Mouse (Mus musculus) liver, embryonic 15.5 days (tissue): Measurements from ENCODE around the gene Ppat. TPM values are rescaled to one million over a fixed set of nuclear protein-coding genes. Genes with fewer than 3 reads are reported as not detected.
"Not testable (repeated sequence)": the region's sequence is repeated elsewhere in the genome, so short reads cannot be mapped to it uniquely, and the experiment has no call there.

Experiments
- ATAC-seq: fragments of 200-750 bp; cut with Nextera tagmentation; 2 replicates; pipeline ENCODE4 v1.8.0; 2017; ENCODE audit warnings: moderate number of reproducible peaks, mild to moderate bottlenecking, moderate library complexity; ENCODE audit not compliant: insufficient read depth
- H3K27ac ChIP-seq: fragments of 300-500 bp; sonication (generic); replicated peaks from 2 replicates; pipeline ENCODE4 v1.5.1; 2015; ENCODE audit warnings: mild to moderate bottlenecking, inconsistent platforms
- H3K27me3 ChIP-seq: fragments of 300-500 bp; sonication (generic); 2 replicates; pipeline ENCODE4 v1.6.1; 2015; ENCODE audit warnings: mild to moderate bottlenecking, inconsistent platforms
- H3K36me3 ChIP-seq: fragments of 300-500 bp; sonication (generic); replicated peaks from 2 replicates; pipeline ENCODE4 v1.6.1; 2015; ENCODE audit warnings: moderate library complexity, mild to moderate bottlenecking, inconsistent platforms
- H3K4me1 ChIP-seq: fragments of 300-500 bp; sonication (generic); replicated peaks from 2 replicates; pipeline ENCODE4 v1.6.1; 2015; ENCODE audit warnings: inconsistent platforms
- H3K4me2 ChIP-seq: fragments of 300-500 bp; sonication (generic); 2 replicates; pipeline ENCODE4 v1.6.1; 2015; ENCODE audit warnings: moderate library complexity, mild to moderate bottlenecking, inconsistent platforms
- H3K4me3 ChIP-seq: fragments of 300-500 bp; sonication (generic); replicated peaks from 2 replicates; pipeline ENCODE4 v1.5.1; 2015; ENCODE audit warnings: mild to moderate bottlenecking, inconsistent platforms
- H3K9ac ChIP-seq: fragments of 300-500 bp; sonication (generic); 2 replicates; pipeline ENCODE4 v1.6.1; 2015; ENCODE audit warnings: moderate library complexity, mild to moderate bottlenecking, inconsistent platforms
- H3K9me3 ChIP-seq: fragments of 300-500 bp; sonication (generic); replicated peaks from 2 replicates; pipeline ENCODE4 v1.6.1; 2016; ENCODE audit warnings: inconsistent platforms
- WGBS: fragments of 180-500 bp; shearing (Covaris S2); methylation state at CpG from one replicate; pipeline ENCODE4 v1.1.7; 2015; ENCODE audit warnings: mixed read lengths; ENCODE audit not compliant: insufficient replicate concordance; 5-methylcytosine and 5-hydroxymethylcytosine counted together
- polyA plus RNA-seq: library from polyadenylated mRNA; unstranded; fragments of >200 nt; fragmentation: Nextera tagmentation; extraction: Ambion mirVana; gene quantifications from 2 replicates; pipeline ENCODE4 v1.2.1, GENCODE M21; 2015

Gene Ppat
- polyA plus RNA-seq, 1 experiment from 2014 or later, result 23.1 TPM

DNA sequence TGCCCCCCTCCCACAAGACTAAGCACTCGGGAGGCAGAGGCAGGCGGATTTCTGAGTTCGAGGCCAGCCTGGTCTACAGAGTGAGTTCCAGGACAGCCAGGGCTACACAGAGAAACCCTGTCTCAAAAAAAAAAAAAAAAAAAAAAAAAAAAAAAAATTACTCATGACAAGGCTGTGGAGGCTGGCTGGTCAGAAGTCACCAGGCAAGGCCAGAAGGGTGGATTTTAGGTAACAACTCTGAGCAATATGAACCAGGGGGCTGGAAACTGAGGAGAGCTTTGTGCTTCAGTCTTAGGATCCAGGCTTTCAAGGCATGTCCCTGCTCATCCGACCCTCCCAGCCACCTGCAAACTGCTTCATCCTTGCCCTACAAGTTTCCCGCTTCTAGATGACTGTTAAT, 38.9 kb downstream of the Ppat start:
- H3K4me2 ChIP-seq, H3K4me3 ChIP-seq, H3K4me1 ChIP-seq, H3K9me3 ChIP-seq, ATAC-seq, H3K9ac ChIP-seq, H3K27ac ChIP-seq, H3K27me3 ChIP-seq: not testable (repeated sequence)
- peaks cover 22% of the 10 kb centered on the region for H3K36me3 ChIP-seq
- WGBS, result 76% methylated on average over 5 of the region's 5 CpGs

DNA sequence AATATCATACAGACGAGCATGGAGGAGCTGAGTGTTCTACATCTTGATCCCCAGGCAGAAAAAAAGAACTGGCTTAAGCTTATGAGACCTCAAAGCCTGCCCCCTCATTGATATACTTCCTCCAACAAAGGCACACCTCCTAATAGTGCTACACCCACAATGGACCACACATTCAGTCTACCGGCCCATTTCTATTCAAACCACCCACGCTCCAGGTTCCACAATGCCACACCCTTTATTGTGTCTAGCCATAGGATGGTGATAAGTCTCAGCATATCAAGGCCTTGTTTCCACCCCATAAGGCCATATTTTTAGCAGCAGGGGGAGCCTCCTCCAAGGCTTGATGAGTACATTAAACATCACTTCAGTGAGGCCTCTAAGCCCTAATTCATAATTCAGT, 40.6 kb downstream of the Ppat start:
- no peaks in the 10 kb centered on the region for H3K27me3 ChIP-seq
- H3K4me3 ChIP-seq, result no peak overlapping the region
- no peak overlapping the region for H3K9ac ChIP-seq
- WGBS, result 50% methylated on average over 3 of the region's 3 CpGs
- H3K36me3 ChIP-seq, result peaks cover 11% of the 10 kb centered on the region
- peaks cover 12% of the 10 kb centered on the region for H3K4me1 ChIP-seq
- H3K4me2 ChIP-seq, result no peak overlapping the region
- peak; percentile 18; the same call in 1 of the 2 replicates for ATAC-seq
- no peak overlapping the region for H3K27ac ChIP-seq
- H3K9me3 ChIP-seq, result no peaks in the 10 kb centered on the region

DNA sequence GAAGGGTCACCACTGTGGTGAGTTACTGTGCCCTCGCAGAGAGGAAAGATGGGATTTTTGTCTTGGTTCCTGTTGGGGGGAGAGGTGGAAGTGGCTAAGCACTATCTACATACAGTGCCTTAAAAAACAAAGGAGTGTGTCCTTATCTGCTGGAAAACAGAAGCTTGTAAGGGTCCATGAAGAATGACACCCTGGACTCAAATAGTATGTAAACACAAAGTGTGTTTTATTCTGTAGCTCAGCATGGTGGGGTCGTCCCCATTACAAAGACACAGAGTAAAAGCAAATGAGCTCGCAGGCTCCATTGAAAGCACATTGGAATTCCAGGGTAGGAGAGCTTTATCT, 45.3 kb downstream of the Ppat start:
- Histone ChIP-seq H3K4me3 (peak overlapping the region; percentile 76), H3K36me3 (peaks cover 2% of the 10 kb centered on the region; the same call in 1 of the 2 replicates), H3K27ac (peak overlapping the region; percentile 85), H3K4me1 (peaks cover 27% of the 10 kb centered on the region), H3K9ac (peak overlapping the region; percentile 72; the same call in 1 of the 2 replicates), H3K4me2 (peak overlapping the region; percentile 82), H3K9me3 (no peaks in the 10 kb centered on the region), H3K27me3 (no peaks in the 10 kb centered on the region)
- no peak for ATAC-seq
- 13% methylated on average over 3 of the region's 3 CpGs for WGBS

DNA sequence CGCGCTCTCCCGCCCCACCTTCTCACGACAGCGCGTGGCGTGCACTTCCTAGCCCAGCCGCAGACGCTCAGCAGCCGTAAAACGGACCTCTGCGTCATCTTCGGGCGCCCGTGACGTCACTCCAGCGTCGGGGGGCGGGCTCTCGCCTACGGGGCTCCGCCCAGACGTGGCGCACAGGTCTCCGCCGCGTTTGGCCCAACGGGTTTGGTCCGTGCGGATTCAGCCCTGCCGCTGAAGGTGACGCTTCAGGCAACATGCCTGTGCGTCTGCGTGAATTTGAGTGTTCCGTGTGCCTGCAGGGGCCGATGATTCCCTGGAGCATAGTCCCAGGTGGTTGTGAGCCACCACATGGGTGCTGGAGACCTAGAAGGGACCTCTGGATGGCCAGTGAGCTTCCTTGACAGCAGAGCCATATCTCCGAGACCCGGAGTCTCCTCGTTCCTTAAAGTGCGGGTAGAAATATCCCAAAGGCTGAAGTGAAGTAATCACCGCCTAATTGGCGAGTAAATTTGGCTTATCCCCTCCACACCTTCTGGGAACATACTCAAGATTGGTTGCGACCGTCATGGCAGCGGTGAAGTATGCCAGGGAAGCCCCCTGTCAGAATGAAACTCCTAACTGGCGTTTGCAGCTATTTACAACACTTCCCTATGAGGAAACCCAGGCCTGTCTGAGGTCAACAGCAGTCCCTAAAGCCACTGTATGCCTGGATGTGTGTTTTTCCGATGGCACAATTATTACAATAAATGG, 45.8 kb downstream of the Ppat start, which contains the start of gene Aasdh:
Aasdh (minus strand) TSS at position 110 of the 750 bp plus-strand sequence.
- WGBS, result under 1% methylated on average over 47 of the region's 47 CpGs
- peak; percentile 97 for ATAC-seq

DNA sequence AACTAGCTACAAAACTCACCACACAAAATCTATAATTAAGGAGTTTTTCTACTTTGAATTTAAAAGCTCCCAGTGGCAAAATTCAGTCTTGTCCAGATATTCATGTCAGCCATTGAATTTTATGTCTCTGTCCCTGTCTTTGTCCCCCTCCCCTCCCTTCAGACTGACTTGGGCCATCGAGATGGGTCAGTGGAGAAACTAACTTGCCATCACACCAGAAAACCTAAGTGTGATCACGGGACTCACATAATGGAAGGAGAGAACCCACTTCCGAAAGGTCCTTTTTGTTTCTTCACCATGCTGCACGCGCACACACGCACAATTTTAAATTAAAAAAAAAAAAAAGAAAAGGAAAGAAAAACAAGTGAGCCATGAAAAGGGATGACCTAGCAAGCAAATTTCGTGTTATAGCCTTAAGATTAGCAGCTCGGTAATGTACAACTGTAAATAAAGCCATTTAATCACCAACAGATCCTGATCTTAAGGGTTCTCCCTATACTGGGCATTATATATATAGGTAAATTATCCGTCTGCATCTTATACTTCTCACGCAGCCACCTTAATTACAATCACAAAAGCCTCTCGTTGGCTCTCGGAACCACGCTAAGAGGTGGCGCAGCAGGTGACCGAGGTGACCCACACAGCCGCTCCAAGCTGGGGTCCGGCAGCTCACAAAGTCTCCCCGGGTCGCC, 46.5 kb downstream of the Ppat start:
- H3K36me3 ChIP-seq, result peaks cover 5% of the 10 kb centered on the region; the same call in 1 of the 2 replicates
- ATAC-seq, result peak; percentile 61
- H3K9me3 ChIP-seq, result no peaks in the 10 kb centered on the region
- H3K4me2 ChIP-seq, result peak overlapping the region; percentile 82
- H3K27ac ChIP-seq, result peak overlapping the region; percentile 85
- H3K9ac ChIP-seq, result peak overlapping the region; percentile 72
- no peaks in the 10 kb centered on the region for H3K27me3 ChIP-seq
- under 1% methylated on average over 19 of the region's 19 CpGs for WGBS
- H3K4me1 ChIP-seq, result peaks cover 27% of the 10 kb centered on the region
- H3K4me3 ChIP-seq, result peak overlapping the region; percentile 76

More for the DNA sequence above, 45.8 kb downstream of the Ppat start, which contains the start of gene Aasdh:
- Histone ChIP-seq H3K9me3 (no peaks in the 10 kb centered on the region), H3K4me3 (peak within 1 kb of the TSS; percentile 76), H3K4me2 (peak within 1 kb of the TSS; percentile 82), H3K4me1 (peaks cover 27% of the 10 kb centered on the region), H3K27me3 (no peaks in the 10 kb centered on the region), H3K36me3 (peaks cover 4% of the 10 kb centered on the region; the same call in 1 of the 2 replicates), H3K27ac (peak within 1 kb of the TSS; percentile 85), H3K9ac (peak within 1 kb of the TSS; percentile 72)

DNA sequence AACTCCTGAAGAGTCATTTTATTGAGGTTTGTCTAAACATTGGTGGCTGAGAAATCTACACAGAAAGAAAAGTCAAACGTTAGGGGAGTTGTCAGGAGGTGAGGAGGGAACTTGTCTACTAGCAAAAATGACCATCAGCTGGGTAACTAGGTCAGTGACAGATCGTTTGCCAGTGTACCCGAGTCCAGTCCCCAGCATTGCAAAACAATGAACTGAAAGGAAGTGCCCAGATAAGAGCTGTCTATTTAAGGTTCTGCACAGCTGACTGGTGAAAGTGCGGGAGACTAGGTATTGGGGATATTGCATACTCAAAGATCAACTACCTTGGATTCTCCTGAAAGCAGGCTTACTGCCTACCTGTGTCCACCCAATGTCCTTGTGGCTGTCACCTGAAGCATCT, 49.2 kb downstream of the Ppat start:
- no peaks in the 10 kb centered on the region for H3K27me3 ChIP-seq
- H3K9ac ChIP-seq, result no peak overlapping the region
- H3K27ac ChIP-seq, result no peak overlapping the region
- peaks cover 27% of the 10 kb centered on the region for H3K4me1 ChIP-seq
- ATAC-seq, result no peak
- 37% methylated on average over 4 of the region's 4 CpGs for WGBS
- H3K36me3 ChIP-seq, result 0 out of 2 replicates have a peak, but pooled peaks cover 7% of the 10 kb centered on the region
- H3K4me3 ChIP-seq, result no peak overlapping the region
- H3K4me2 ChIP-seq, result no peak overlapping the region
- H3K9me3 ChIP-seq, result no peaks in the 10 kb centered on the region

DNA sequence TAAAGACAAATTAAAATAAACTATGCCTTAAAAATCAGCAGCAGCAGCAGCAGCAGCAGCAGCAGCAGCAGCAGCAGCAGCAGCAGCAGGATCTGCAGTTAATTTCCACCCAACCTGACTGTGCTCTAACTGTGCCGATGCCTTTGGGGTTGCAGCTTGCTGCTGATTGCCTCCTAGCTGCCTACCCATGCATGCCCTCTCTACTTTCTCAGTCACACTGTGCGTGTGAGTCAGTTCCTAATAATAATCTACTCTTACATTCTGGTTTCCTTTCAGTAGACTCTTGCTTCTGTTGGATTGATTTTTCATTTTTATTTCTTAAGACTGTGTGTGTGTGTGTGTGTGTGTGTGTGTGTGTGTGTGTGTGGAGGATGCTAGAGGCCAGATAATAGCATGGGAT, 58.3 kb downstream of the Ppat start:
- WGBS, result 69% methylated on average over 2 of the region's 2 CpGs

DNA sequence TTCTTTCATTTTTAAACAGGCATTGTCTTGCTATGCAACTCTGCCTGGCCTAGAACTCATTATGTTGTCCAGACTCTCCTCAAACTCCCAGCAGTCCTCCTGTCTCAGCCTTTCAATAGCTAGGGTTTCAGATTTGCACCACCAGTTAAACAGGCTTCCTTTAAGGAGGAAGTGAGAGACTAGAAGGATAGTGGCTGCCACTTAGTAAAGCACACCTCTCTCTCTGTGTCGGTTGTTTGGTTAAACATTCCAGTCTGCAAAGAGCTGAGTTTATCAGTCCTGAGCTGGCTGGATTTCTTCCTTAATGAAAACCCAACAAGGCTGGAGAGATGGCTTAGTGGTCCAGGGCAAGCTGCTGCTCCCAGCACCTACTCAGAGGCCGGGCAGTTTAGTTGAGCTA, 58.8 kb downstream of the Ppat start:
- H3K36me3 ChIP-seq, result peaks cover 15% of the 10 kb centered on the region; the same call in 1 of the 2 replicates

More for the DNA sequence above, 58.3 kb downstream of the Ppat start:
- no peak overlapping the region for H3K9ac ChIP-seq
- H3K4me3 ChIP-seq, result no peak overlapping the region
- no peaks in the 10 kb centered on the region for H3K4me1 ChIP-seq
- no peaks in the 10 kb centered on the region for H3K27me3 ChIP-seq
- H3K27ac ChIP-seq, result no peak overlapping the region
- no peaks in the 10 kb centered on the region for H3K9me3 ChIP-seq
- H3K4me2 ChIP-seq, result no peak overlapping the region
- ATAC-seq, result no peak
- H3K36me3 ChIP-seq, result peaks cover 15% of the 10 kb centered on the region; the same call in 1 of the 2 replicates

DNA sequence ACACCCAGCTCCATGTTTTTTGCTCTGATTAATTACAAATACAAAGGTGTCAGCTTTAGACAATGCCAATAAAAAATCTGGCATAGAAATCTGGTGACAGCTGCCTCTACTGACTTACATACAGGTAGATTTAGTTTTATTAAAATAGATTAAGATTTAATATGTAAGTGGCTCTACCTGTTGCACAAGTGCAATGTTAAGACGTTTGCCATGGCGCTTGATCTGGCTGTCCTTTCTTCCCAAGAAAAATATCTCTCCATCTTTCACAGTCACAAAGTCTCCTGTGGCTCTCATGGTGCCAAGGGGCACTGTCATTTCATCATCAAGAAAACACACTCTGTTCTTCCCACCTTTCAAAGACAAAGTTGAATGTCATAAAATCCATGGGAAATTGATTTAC, 64.4 kb downstream of the Ppat start:
- Histone ChIP-seq H3K36me3 (peaks cover 35% of the 10 kb centered on the region), H3K4me3 (no peak overlapping the region), H3K4me1 (no peaks in the 10 kb centered on the region), H3K9me3 (no peaks in the 10 kb centered on the region), H3K4me2 (no peak overlapping the region), H3K27me3 (no peaks in the 10 kb centered on the region), H3K27ac (no peak overlapping the region), H3K9ac (no peak overlapping the region)
- WGBS, result 82% methylated on average over 2 of the region's 2 CpGs
- no peak for ATAC-seq

More for the DNA sequence above, 58.8 kb downstream of the Ppat start:
- no peaks in the 10 kb centered on the region for H3K27me3 ChIP-seq
- H3K27ac ChIP-seq, result no peak overlapping the region
- no peak for ATAC-seq
- WGBS, result 44% methylated on average over 2 of the region's 2 CpGs
- H3K4me2 ChIP-seq, result no peak overlapping the region
- no peaks in the 10 kb centered on the region for H3K4me1 ChIP-seq
- no peak overlapping the region for H3K4me3 ChIP-seq
- no peaks in the 10 kb centered on the region for H3K9me3 ChIP-seq
- H3K9ac ChIP-seq, result no peak overlapping the region

DNA sequence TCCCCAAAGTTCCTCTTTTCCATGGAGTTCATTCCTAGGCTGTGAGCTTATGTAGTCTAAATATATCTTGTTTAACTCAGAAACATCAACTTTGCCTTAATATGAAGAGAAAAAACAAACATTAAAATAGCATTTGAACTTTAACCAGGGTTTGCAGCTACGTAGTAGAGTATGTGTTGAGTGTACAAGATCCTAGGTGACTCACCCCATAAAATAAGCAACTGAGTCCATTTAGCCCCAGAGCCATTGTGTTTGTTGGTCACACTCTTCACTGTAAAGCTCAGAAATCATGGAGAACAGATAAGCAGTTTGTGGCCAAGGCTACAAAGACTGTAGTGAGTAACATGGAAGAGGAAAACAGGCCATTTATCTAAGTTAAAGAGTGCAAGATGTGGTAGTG, 67.3 kb downstream of the Ppat start:
- 78% methylated on average over 1 of the region's 1 CpGs for WGBS
- Histone ChIP-seq H3K36me3 (peaks cover 36% of the 10 kb centered on the region), H3K9ac (no peak overlapping the region)

DNA sequence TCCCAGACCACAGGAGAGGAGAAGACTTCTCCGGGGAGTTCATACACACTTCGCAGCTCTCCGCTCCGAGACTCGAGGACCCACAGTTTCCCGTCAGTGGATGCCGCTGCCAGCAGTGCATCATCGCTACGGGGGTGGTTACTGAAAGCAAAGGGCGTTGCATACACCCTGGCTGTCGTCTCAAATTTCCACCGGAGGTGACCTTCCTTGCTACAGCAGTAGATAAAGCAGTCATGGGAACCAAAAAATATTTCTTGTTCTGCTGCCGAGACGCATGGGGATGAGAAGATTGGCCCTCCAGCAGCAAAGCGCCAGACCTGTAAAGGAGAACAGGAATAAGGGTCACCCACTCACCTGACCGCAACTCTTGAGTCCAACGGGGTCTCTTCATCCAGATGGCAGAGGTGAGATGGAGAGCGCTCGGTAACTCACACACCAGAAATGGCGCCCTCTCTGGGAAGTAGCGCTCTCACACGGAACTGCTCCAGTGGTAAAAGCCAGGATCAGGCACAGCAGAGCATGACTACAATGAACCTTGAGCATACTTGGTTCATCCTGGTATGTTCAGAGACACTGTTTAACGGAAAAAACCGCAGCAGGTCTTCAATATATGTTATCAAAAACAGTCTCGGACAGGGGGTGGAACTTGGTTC, 75.1 kb downstream of the Ppat start:
- Histone ChIP-seq H3K4me2 (no peak overlapping the region), H3K4me3 (no peak overlapping the region), H3K27ac (no peak overlapping the region), H3K9me3 (no peaks in the 10 kb centered on the region), H3K36me3 (peaks cover 30% of the 10 kb centered on the region), H3K4me1 (no peaks in the 10 kb centered on the region), H3K27me3 (no peaks in the 10 kb centered on the region), H3K9ac (no peak overlapping the region)
- ATAC-seq, result no peak
- 88% methylated on average over 25 of the region's 25 CpGs for WGBS

More for the DNA sequence above, 67.3 kb downstream of the Ppat start:
- H3K4me2 ChIP-seq, result no peak overlapping the region
- H3K9me3 ChIP-seq, result no peaks in the 10 kb centered on the region
- no peak overlapping the region for H3K4me3 ChIP-seq
- ATAC-seq, result no peak
- no peaks in the 10 kb centered on the region for H3K4me1 ChIP-seq
- no peak overlapping the region for H3K27ac ChIP-seq
- no peaks in the 10 kb centered on the region for H3K27me3 ChIP-seq
